29 mouse cellular contexts compared by ENCODE assay signal in the genomic region with DNA sequence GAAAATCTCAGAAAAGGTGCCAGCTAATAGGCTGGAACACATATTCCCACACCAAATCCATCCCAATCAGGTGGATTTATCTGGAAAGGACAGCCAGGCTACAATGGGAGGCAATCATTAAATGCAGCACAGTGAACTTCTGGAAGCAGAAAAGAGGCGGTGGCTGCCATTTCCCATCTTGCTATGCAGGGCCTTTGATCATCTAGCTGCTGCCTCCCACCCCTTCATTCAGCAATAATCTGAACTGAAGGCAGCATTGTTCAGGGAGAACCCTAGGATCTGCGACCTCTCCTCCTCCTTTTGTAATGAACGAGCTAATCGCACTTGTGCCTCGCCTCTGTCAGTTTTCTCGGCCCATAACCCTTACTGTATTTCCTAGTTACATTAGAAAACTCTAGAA.
DNase-seq lines count a peak whose midpoint lies in the region; ATAC-seq lines count a peak whose summit lies in the region.
"Had no signal": no experiment of that assay in that cellular context is flagged by ENCODE, and none has a peak within 500 bp of the region (broad histone marks: within the 10 kb centered on the region; RNA-seq: fewer than 3 reads in every experiment).

No protein-coding gene starts in this region.

- no peak overlapping the region for H3K4me2 ChIP-seq in forebrain, embryonic 12.5 days
- H3K4me2 ChIP-seq in forebrain, embryonic 14.5 days (ENCODE audit: low read length), result no peak overlapping the region
- H3K4me2 ChIP-seq in embryonic facial prominence, embryonic 12.5 days (replicated peaks), result no peak overlapping the region
- H3K4me2 ChIP-seq in midbrain, embryonic 14.5 days (ENCODE audit: low read length), result no peak overlapping the region
- H3K4me2 ChIP-seq: hindbrain, embryonic 13.5 days; liver, embryonic 12.5 days; neural tube, embryonic 15.5 days had no signal

- H3K9ac ChIP-seq in forebrain, embryonic 12.5 days, result no peak overlapping the region
- H3K9ac ChIP-seq in forebrain, embryonic 14.5 days (ENCODE audit: low read length), result no peak overlapping the region
- H3K9ac ChIP-seq in embryonic facial prominence, embryonic 12.5 days, result no peak overlapping the region
- H3K9ac ChIP-seq in midbrain, embryonic 14.5 days (replicated peaks; ENCODE audit: low read length), result no peak overlapping the region
- H3K9ac ChIP-seq: forebrain, postnatal 0 days; hindbrain, embryonic 13.5 days; liver, embryonic 12.5 days; liver, postnatal 0 days; neural tube, embryonic 15.5 days had no signal

- H3K36me3 ChIP-seq in forebrain, embryonic 12.5 days (replicated peaks), result no peaks in the 10 kb centered on the region
- no peaks in the 10 kb centered on the region for H3K36me3 ChIP-seq in forebrain, embryonic 14.5 days (ENCODE audit: control insufficient read depth, insufficient read depth, low read length)
- H3K36me3 ChIP-seq in embryonic facial prominence, embryonic 12.5 days, result no peaks in the 10 kb centered on the region
- H3K36me3 ChIP-seq in midbrain, embryonic 14.5 days (ENCODE audit: control insufficient read depth, insufficient read depth, low read length), result no peaks in the 10 kb centered on the region
- H3K36me3 ChIP-seq: hindbrain, embryonic 13.5 days; liver, embryonic 12.5 days; neural tube, embryonic 15.5 days had no signal

- no peak for DNase-seq in forebrain, embryonic 14.5 days (ENCODE audit: low spot score)
- DNase-seq in midbrain, embryonic 14.5 days, result peak; percentile 33
- DNase-seq in retina, postnatal 1 day, result peak; percentile 92
- DNase-seq in heart, postnatal 25 days (ENCODE audit: low spot score), result no peak
- DNase-seq in right cerebral cortex, postnatal 25 days, result no peak
- DNase-seq: adrenal gland, postnatal 14 days; B cell, adult 2 months; cerebellum, adult 11-12 months; cerebellum, adult 9-11 months; forebrain, postnatal 0 days; gastrocnemius, postnatal 14 days; heart, postnatal 4 days; kidney, adult 8-10 months; kidney, postnatal 4 days; left cerebral cortex, postnatal 4 days; liver, postnatal 0 days; lung, postnatal 4 days; right cerebral cortex, adult 18-20 months; right cerebral cortex, postnatal 4 days; thymus, adult 2 months; thymus, postnatal 4 days had no signal

- no peak overlapping the region for H3K4me3 ChIP-seq in forebrain, embryonic 12.5 days (replicated peaks)
- no peak overlapping the region for H3K4me3 ChIP-seq in forebrain, embryonic 14.5 days (ENCODE audit: low read depth, low read length)
- no peak overlapping the region for H3K4me3 ChIP-seq in embryonic facial prominence, embryonic 12.5 days
- no peak overlapping the region for H3K4me3 ChIP-seq in midbrain, embryonic 14.5 days (replicated peaks; ENCODE audit: low read depth, low read length)
- H3K4me3 ChIP-seq: hindbrain, embryonic 13.5 days; liver, embryonic 12.5 days; megakaryocyte, embryonic 14.5 days; neural tube, embryonic 15.5 days had no signal

- H3K27me3 ChIP-seq in forebrain, embryonic 12.5 days, result no peaks in the 10 kb centered on the region
- no peaks in the 10 kb centered on the region for H3K27me3 ChIP-seq in forebrain, embryonic 14.5 days (replicated peaks; ENCODE audit: control insufficient read depth, insufficient read depth, low read length)
- H3K27me3 ChIP-seq in embryonic facial prominence, embryonic 12.5 days, result no peaks in the 10 kb centered on the region
- H3K27me3 ChIP-seq in midbrain, embryonic 14.5 days (ENCODE audit: control insufficient read depth, insufficient read depth, low read length), result no peaks in the 10 kb centered on the region
- H3K27me3 ChIP-seq: hindbrain, embryonic 13.5 days; liver, embryonic 12.5 days; megakaryocyte, embryonic 14.5 days; neural tube, embryonic 15.5 days had no signal

- ATAC-seq in forebrain, embryonic 12.5 days (ENCODE audit: low FRiP score), result peak; percentile 39; the same call in 1 of the 2 replicates
- no peak for ATAC-seq in forebrain, embryonic 14.5 days
- peak; percentile 22; the same call in 1 of the 2 replicates for ATAC-seq in embryonic facial prominence, embryonic 12.5 days (ENCODE audit: insufficient number of reproducible peaks, insufficient read depth, low FRiP score, low TSS enrichment)
- peak; percentile 6; the same call in 1 of the 2 replicates for ATAC-seq in midbrain, embryonic 14.5 days (ENCODE audit: low FRiP score, low TSS enrichment)
- ATAC-seq: forebrain, postnatal 0 days; intestine, embryonic 16.5 days; liver, embryonic 12.5 days; liver, postnatal 0 days had no signal

- no peaks in the 10 kb centered on the region for H3K9me3 ChIP-seq in forebrain, embryonic 12.5 days
- H3K9me3 ChIP-seq in forebrain, embryonic 14.5 days (replicated peaks; ENCODE audit: control insufficient read depth, low read length), result no peaks in the 10 kb centered on the region
- no peaks in the 10 kb centered on the region for H3K9me3 ChIP-seq in embryonic facial prominence, embryonic 12.5 days
- no peaks in the 10 kb centered on the region for H3K9me3 ChIP-seq in midbrain, embryonic 14.5 days (ENCODE audit: control insufficient read depth, low read length)
- H3K9me3 ChIP-seq: hindbrain, embryonic 13.5 days; liver, embryonic 12.5 days; megakaryocyte, embryonic 14.5 days; neural tube, embryonic 15.5 days had no signal

- intact Hi-C loops in heart, postnatal 25 days (cut with DNase I), result no loop called here

- WGBS in forebrain, embryonic 12.5 days, result 10% methylated on average over 6 of the region's 6 CpGs
- WGBS in forebrain, embryonic 14.5 days, result 14% methylated on average over 6 of the region's 6 CpGs
- 38% methylated on average over 6 of the region's 6 CpGs for WGBS in embryonic facial prominence, embryonic 12.5 days
- 14% methylated on average over 6 of the region's 6 CpGs for WGBS in midbrain, embryonic 14.5 days

- H3K4me1 ChIP-seq in forebrain, embryonic 12.5 days, result peaks cover 3% of the 10 kb centered on the region; the same call in 1 of the 2 replicates
- H3K4me1 ChIP-seq in forebrain, embryonic 14.5 days (ENCODE audit: control insufficient read depth, insufficient read depth, low read length), result no peaks in the 10 kb centered on the region
- no peaks in the 10 kb centered on the region for H3K4me1 ChIP-seq in embryonic facial prominence, embryonic 12.5 days
- H3K4me1 ChIP-seq in midbrain, embryonic 14.5 days (ENCODE audit: control insufficient read depth, insufficient read depth, low read length), result no peaks in the 10 kb centered on the region
- H3K4me1 ChIP-seq: hindbrain, embryonic 13.5 days; liver, embryonic 12.5 days; megakaryocyte, embryonic 14.5 days; neural tube, embryonic 15.5 days had no signal

- H3K27ac ChIP-seq in forebrain, embryonic 12.5 days, result no peak overlapping the region
- no peak overlapping the region for H3K27ac ChIP-seq in forebrain, embryonic 14.5 days (ENCODE audit: low read depth, low read length)
- no peak overlapping the region for H3K27ac ChIP-seq in embryonic facial prominence, embryonic 12.5 days
- no peak overlapping the region for H3K27ac ChIP-seq in midbrain, embryonic 14.5 days (replicated peaks; ENCODE audit: low read depth, low read length)
- H3K27ac ChIP-seq: hindbrain, embryonic 13.5 days; kidney, postnatal 0 days; liver, embryonic 12.5 days; neural tube, embryonic 15.5 days had no signal

Comparison
In these comparisons a context has a peak if more than half of its experiments do, and no peak if none do; other contexts are left out.
1. DNase-seq: peak in midbrain, embryonic 14.5 days (single experiment) and retina, postnatal 1 day (single experiment); none in forebrain, embryonic 14.5 days (single experiment), heart, postnatal 25 days (single experiment) and right cerebral cortex, postnatal 25 days (single experiment).